Mouse (Mus musculus) midbrain, embryonic 12.5 days (tissue): ENCODE results near the gene Pard3b. TPM values are rescaled to one million over a fixed set of nuclear protein-coding genes. Genes with fewer than 3 reads are reported as not detected.

ENCODE experiments used
- ATAC-seq: fragments of 200-750 bp; cut with Nextera tagmentation; 2 replicates; pipeline ENCODE4 v1.8.0; 2017; ENCODE audit warnings: low read depth, moderate TSS enrichment, moderate library complexity; ENCODE audit not compliant: low FRiP score
- H3K27ac ChIP-seq: fragments of 300-500 bp; sonication (generic); replicated peaks from 2 replicates; pipeline ENCODE4 v1.5.1; 2016; ENCODE audit warnings: mild to moderate bottlenecking
- H3K27me3 ChIP-seq: fragments of 300-500 bp; sonication (generic); 2 replicates; pipeline ENCODE4 v1.6.1; 2016; ENCODE audit warnings: mild to moderate bottlenecking
- H3K36me3 ChIP-seq: fragments of 300-500 bp; sonication (generic); 2 replicates; pipeline ENCODE4 v1.6.1; 2016
- H3K4me1 ChIP-seq: fragments of 300-500 bp; sonication (generic); 2 replicates; pipeline ENCODE4 v1.6.1; 2016
- H3K4me2 ChIP-seq: fragments of 300-500 bp; sonication (generic); replicated peaks from 2 replicates; pipeline ENCODE4 v1.6.1; 2016; ENCODE audit warnings: mild to moderate bottlenecking, moderate library complexity
- H3K4me3 ChIP-seq: fragments of 300-500 bp; sonication (generic); 2 replicates; pipeline ENCODE4 v1.5.1; 2016; ENCODE audit warnings: mild to moderate bottlenecking
- H3K9ac ChIP-seq: fragments of 300-500 bp; sonication (generic); replicated peaks from 2 replicates; pipeline ENCODE4 v1.6.1; 2016; ENCODE audit warnings: mild to moderate bottlenecking, moderate library complexity
- H3K9me3 ChIP-seq: fragments of 300-500 bp; sonication (generic); 2 replicates; pipeline ENCODE4 v1.6.1; 2016; ENCODE audit warnings: mild to moderate bottlenecking
- WGBS: fragments of 180-500 bp; shearing (Covaris S2); methylation state at CpG from one replicate; pipeline ENCODE4 v1.1.7; 2016; 5-methylcytosine and 5-hydroxymethylcytosine counted together
- polyA plus RNA-seq: library from polyadenylated mRNA; unstranded; fragments of >200 nt; fragmentation: Nextera tagmentation; extraction: Ambion mirVana; gene quantifications from 2 replicates; pipeline ENCODE4 v1.2.1, GENCODE M21; 2016

Pard3b gene
- polyA plus RNA-seq, 1 experiment from 2014 or later: 18.5 TPM

DNA sequence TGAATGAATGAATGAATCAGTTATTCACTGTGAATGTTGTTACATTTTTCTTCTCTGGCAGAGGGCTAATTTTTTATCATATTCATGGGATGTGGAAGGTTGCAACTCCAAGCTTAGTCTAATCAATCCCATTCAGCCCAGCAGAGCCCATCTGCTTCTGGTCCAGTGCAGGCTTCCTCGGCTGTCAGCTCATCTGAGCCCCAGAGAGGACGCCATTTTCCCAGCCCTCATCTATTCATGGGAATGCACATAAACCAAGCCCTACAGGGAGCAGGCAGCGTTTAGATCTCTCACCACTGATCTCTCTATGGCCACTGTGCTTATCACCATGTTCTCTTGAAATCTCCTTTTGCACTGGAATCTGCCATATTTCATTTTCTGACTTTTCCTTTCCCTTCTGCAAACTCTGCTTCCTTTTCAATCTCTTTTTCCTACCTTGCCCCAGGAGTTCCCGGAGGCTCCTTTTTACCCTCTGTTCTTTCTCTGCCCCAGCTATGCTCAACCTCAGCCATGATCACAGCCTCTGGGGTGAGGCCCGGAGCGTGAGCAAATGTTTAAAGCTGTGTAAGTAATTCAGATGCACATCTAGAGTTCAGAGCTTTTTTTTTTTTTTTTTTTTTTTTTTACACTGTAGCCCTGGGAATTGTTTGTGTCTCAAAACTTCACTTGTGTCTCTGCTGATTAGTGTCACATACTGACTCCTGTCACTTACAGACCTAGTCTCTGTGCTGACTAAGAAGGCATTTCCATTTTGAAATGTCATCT lies 241.3 kb downstream of the Pard3b start:
- Histone ChIP-seq H3K27ac (0 out of 2 replicates have a peak overlapping the region, but pooled peaks have one; percentile 4), H3K4me1 (no peaks in the 10 kb centered on the region), H3K4me3 (no peak overlapping the region), H3K27me3 (no peaks in the 10 kb centered on the region), H3K36me3 (no peaks in the 10 kb centered on the region), H3K4me2 (no peak overlapping the region), H3K9me3 (no peaks in the 10 kb centered on the region), H3K9ac (no peak overlapping the region)
- no peak for ATAC-seq
- WGBS: 48% methylated on average over 6 of the region's 6 CpGs

DNA sequence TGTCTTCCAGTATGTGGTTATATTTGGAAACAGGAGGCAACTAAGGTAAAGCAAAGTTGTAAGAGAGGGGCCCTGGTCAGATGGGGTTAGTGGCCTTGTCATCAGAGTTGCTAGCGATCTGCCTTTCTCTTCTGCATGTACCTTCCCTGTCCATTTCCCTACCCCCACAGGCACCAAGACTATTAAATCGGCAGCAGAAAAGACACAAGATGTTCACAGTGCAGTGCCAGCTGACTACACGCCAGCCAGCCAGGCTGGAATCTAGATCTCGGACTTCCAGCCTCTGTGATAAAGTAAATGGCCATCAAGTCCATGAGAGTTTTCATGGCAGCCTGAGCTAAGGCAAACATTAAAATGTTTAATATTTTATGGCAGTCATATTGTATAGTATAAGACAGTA lies 257.4 kb downstream of the Pard3b start:
- no peak overlapping the region for H3K27ac ChIP-seq
- no peak overlapping the region for H3K4me3 ChIP-seq
- H3K27me3 ChIP-seq: no peaks in the 10 kb centered on the region
- no peaks in the 10 kb centered on the region for H3K9me3 ChIP-seq
- H3K4me1 ChIP-seq: no peaks in the 10 kb centered on the region; the same call in 1 of the 2 replicates
- H3K9ac ChIP-seq: no peak overlapping the region
- no peak for ATAC-seq
- H3K4me2 ChIP-seq: no peak overlapping the region
- 86% methylated on average over 4 of the region's 4 CpGs for WGBS
- no peaks in the 10 kb centered on the region for H3K36me3 ChIP-seq

DNA sequence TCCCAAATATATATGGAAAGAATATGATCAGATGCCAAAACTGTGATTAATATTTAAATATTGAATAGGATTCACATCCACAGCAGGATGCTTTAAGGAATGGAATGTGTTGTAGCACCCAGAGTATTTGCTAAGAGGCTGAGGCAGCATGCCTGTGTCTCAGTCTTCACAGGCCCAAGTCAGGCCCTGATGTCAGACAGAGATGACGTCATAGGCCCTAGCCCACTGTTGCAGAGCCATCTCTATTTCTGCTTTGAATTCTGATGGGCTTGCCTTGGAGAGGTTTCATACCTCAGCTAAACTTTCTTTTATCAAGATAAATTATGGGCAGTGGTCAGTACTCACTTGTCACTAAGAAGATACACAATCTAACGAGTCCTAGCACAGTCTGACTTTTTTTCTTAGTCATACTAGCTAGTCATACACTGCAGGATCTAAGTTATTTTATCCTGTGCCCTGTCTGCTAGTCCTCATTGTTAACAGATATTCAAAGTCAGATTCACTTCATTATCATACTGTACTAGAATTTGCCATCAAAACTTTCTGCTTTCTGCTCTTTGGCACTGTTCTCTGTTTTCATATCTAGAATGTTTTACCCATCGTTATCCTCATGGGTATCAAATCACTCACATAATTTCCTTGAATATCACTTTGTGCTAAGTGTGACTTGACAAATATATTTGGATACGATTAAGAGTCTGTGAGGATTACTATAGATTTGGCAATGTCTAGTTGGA lies 264.8 kb downstream of the Pard3b start:
- Histone ChIP-seq H3K9ac (no peak overlapping the region), H3K4me3 (no peak overlapping the region), H3K4me2 (no peak overlapping the region), H3K27ac (no peak overlapping the region), H3K27me3 (no peaks in the 10 kb centered on the region), H3K36me3 (no peaks in the 10 kb centered on the region), H3K9me3 (no peaks in the 10 kb centered on the region), H3K4me1 (peaks cover 3% of the 10 kb centered on the region; the same call in 1 of the 2 replicates)
- ATAC-seq: no peak
- WGBS: 83% methylated on average over 4 of the region's 4 CpGs

DNA sequence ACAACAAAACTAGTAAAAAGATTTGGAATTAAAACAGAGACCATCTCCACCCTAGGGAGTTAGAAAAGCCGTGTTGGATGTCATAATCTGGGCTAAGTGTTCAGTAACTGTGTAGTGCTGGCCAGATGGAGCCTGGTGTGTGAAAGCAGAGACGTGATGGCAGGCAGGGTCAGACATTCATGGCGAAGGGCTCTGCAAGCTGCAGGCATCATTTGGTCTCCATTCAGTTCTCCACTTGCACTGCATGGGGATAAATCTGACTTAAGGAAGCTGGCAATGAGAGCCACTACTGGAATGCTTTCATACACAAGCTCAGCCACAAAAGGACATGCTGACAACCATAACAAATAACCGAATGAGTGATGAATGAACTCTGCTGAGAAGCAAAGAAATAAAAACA lies 265.4 kb downstream of the Pard3b start:
- Histone ChIP-seq H3K4me2 (no peak overlapping the region), H3K9me3 (no peaks in the 10 kb centered on the region), H3K27ac (no peak overlapping the region), H3K36me3 (no peaks in the 10 kb centered on the region), H3K4me3 (no peak overlapping the region), H3K9ac (no peak overlapping the region), H3K27me3 (no peaks in the 10 kb centered on the region), H3K4me1 (peaks cover 3% of the 10 kb centered on the region; the same call in 1 of the 2 replicates)
- no peak for ATAC-seq
- WGBS: 60% methylated on average over 4 of the region's 4 CpGs

DNA sequence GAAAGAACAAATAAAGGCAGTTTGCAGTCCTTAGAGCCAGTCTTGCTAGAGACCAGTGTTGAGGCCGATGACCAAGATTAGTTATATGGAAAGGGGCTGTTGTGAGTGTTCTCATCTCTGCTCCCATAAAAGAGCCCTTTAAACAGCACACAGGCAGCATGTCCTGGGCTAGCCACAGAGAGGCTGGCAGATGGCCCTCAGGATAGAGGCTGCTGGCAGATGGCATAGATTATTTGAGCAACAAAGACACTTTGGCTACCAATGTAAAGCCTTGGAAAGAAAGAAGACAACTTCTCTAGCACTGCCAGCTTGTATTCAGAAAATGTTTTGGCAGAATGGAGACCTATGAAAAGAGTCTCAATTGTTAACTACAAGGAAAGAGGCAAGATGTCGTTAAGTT lies 274.3 kb downstream of the Pard3b start:
- Histone ChIP-seq H3K27ac (peak overlapping the region; percentile 12; the same call in 1 of the 2 replicates), H3K4me3 (no peak overlapping the region), H3K9me3 (no peaks in the 10 kb centered on the region), H3K27me3 (no peaks in the 10 kb centered on the region), H3K4me1 (peaks cover 4% of the 10 kb centered on the region; the same call in 1 of the 2 replicates), H3K36me3 (no peaks in the 10 kb centered on the region), H3K4me2 (no peak overlapping the region), H3K9ac (no peak overlapping the region)
- WGBS: 42% methylated on average over 2 of the region's 2 CpGs
- ATAC-seq: peak; percentile 41

DNA sequence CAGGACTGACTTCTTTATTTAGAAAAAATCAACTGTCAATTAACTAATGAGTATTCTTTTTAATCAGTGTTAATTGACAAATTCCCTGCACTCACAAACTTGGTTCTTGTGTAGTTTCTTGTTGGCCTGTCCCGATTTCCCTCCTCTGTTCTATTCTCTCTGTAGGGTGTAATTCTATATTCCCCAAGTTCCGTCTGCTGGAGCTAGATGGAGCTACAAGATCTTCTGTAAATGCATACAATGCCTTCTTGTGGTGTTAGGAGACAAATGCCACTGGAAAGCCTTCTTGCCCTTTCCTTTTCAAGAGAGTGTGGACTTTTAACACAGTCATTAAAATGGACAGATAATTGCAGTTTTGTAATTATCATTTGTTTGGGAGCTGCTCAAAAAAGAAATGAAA lies 286.3 kb downstream of the Pard3b start:
- Histone ChIP-seq H3K27ac (no peak overlapping the region), H3K4me3 (no peak overlapping the region), H3K27me3 (no peaks in the 10 kb centered on the region), H3K4me2 (no peak overlapping the region), H3K9ac (no peak overlapping the region), H3K9me3 (no peaks in the 10 kb centered on the region), H3K36me3 (no peaks in the 10 kb centered on the region), H3K4me1 (peaks cover 15% of the 10 kb centered on the region)
- ATAC-seq: no peak
- 24% methylated on average over 2 of the region's 2 CpGs for WGBS

DNA sequence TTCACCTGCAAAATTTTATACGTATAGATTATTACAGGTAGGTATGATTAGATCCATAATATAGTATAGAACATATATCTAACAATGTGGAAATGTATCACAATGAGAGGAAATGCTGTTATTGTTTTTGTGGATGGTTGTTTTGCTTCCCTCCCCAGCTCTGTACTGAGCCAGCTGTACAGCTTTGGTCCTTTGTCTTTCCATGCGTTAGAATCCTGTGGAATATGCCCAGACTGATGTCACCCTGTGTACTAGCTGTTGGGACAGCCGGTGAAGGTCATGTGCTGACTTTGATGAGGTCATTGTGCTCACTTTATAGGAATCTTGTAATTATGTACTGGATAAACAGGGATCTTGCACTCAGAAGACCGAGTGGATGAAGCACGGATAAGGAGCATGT lies 286.9 kb downstream of the Pard3b start:
- Histone ChIP-seq H3K4me2 (no peak overlapping the region), H3K27ac (no peak overlapping the region), H3K4me3 (no peak overlapping the region), H3K4me1 (peaks cover 15% of the 10 kb centered on the region), H3K9ac (no peak overlapping the region), H3K9me3 (no peaks in the 10 kb centered on the region), H3K36me3 (no peaks in the 10 kb centered on the region), H3K27me3 (no peaks in the 10 kb centered on the region)
- WGBS: 74% methylated on average over 5 of the region's 5 CpGs
- ATAC-seq: no peak

DNA sequence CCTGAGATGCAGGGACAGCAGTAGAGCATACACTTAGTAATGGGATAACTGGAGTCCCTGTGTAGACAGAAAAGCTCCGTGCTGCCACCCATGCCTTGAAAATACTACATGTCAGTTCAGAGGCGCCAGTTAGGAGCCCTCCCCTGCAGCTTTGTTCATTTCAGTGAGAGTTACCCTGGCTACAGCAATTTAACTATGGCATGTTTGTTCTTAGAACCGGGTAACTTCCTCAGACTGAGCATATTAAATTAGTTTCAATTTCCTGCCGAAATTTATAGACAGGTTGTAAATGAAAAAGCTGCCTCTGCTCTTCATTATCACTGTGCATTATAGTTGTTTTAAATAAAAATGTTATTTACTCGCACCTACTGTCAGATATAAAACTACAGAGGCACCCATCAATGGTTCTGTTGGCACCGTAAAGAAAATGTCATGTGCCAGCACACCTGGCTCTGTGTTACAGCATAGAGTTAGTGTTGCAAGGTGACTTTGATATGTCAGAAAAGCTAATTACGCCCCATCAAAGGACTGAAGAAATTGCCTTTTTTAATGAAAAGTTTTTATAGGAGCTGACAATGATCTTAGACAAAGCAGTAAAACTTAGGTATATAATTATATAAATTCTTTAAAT lies 289.6 kb downstream of the Pard3b start:
- 45% methylated on average over 7 of the region's 7 CpGs for WGBS
- peaks cover 15% of the 10 kb centered on the region for H3K4me1 ChIP-seq
- H3K36me3 ChIP-seq: no peaks in the 10 kb centered on the region
- no peak overlapping the region for H3K4me2 ChIP-seq
- H3K9ac ChIP-seq: no peak overlapping the region
- H3K4me3 ChIP-seq: no peak overlapping the region
- no peaks in the 10 kb centered on the region for H3K27me3 ChIP-seq
- no peak overlapping the region for H3K27ac ChIP-seq
- ATAC-seq: no peak
- H3K9me3 ChIP-seq: no peaks in the 10 kb centered on the region

DNA sequence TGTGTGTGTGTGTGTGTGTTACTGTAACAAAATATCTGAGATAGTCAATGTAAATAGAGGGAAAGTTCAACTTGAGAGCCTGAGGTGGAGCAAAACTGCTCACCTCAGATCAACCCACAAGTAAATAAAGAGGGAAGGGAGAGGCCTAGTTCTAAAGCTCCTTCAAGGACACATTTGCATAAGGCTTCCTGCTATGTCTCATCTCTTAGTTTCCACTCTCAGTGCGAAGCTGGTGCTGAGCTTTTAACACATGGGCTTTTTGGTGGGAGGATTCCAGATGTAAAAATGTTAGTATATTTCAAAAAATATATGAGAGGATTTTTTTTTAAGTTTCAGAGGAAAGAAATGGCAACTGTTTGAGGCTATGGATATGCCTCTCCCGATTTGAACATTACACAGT lies 294.9 kb downstream of the Pard3b start:
- H3K27ac ChIP-seq: no peak overlapping the region
- H3K36me3 ChIP-seq: no peaks in the 10 kb centered on the region
- H3K9ac ChIP-seq: no peak overlapping the region
- no peak for ATAC-seq
- no peaks in the 10 kb centered on the region for H3K27me3 ChIP-seq
- H3K4me3 ChIP-seq: no peak overlapping the region
- H3K4me2 ChIP-seq: no peak overlapping the region
- no peaks in the 10 kb centered on the region for H3K4me1 ChIP-seq
- 78% methylated on average over 2 of the region's 2 CpGs for WGBS
- no peaks in the 10 kb centered on the region for H3K9me3 ChIP-seq

DNA sequence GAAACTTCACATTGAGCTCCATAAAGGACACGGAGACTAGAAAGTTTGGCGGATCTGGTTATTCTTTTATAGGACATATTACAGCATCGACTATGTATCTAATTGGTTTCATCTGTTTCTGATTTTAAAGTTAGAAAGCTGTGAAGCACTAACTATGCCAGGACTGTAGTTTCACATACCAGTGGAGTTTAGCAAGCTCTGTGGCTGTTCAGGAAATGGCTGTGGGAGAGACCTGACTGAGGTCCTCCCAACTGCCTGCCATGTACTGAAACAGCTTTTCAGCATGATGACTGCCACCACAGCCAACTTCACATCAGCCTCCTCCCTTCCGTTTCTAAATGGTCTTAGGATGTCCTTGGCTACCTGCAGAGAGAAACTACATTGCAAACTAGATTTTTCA lies 296.1 kb downstream of the Pard3b start:
- no peak overlapping the region for H3K9ac ChIP-seq
- no peak overlapping the region for H3K27ac ChIP-seq
- no peaks in the 10 kb centered on the region for H3K4me1 ChIP-seq
- H3K36me3 ChIP-seq: no peaks in the 10 kb centered on the region
- no peak for ATAC-seq
- no peaks in the 10 kb centered on the region for H3K27me3 ChIP-seq
- WGBS: 86% methylated on average over 4 of the region's 4 CpGs
- no peak overlapping the region for H3K4me2 ChIP-seq
- no peaks in the 10 kb centered on the region for H3K9me3 ChIP-seq
- no peak overlapping the region for H3K4me3 ChIP-seq

DNA sequence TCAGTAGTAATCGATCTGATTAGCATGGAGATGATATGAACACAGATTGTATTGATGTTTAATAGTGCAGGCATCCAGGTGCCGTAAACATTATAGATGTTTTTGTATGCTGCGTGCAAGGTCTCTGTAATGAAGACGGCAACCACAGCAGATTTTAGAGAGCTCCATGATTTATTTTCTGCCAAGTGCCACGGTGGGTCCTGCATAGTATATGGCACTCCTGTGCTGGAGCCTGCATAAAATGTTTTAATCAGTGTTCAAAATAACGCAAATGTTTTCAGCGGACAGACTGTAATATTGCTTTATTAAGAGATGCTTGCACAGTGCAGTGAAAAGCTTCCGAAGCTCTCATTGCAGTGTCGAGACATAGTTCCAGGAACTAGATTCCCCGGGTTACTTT lies 301.3 kb downstream of the Pard3b start:
- H3K4me3 ChIP-seq: no peak overlapping the region
- no peak for ATAC-seq
- WGBS: 93% methylated on average over 10 of the region's 10 CpGs

DNA sequence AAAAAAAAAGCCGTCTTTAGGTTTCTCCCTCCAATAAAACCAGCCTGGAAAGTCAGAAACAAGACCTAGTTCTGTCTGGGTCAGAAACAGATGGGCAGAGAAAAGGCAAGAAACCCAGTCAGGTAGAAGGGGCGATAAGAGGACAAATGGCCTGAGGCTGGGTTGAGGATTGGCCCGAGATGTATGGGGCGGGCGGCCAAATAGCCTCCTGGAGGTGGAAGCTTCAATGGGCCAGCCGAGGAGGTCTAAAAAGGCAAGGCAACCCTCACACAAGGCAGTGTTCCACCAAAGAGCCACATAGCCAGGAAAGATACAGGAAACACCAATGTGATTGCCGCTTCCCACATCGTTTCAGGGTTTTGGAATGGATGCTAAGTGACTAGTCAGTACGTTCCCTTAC lies 322.9 kb downstream of the Pard3b start:
- Histone ChIP-seq H3K9ac (no peak overlapping the region), H3K4me1 (no peaks in the 10 kb centered on the region), H3K9me3 (no peaks in the 10 kb centered on the region), H3K4me3 (no peak overlapping the region), H3K27ac (no peak overlapping the region), H3K36me3 (no peaks in the 10 kb centered on the region), H3K27me3 (no peaks in the 10 kb centered on the region), H3K4me2 (no peak overlapping the region)
- no peak for ATAC-seq
- WGBS: 96% methylated on average over 9 of the region's 9 CpGs

More for the DNA sequence above, 301.3 kb downstream of the Pard3b start:
- Histone ChIP-seq H3K9me3 (peaks cover 6% of the 10 kb centered on the region; the same call in 1 of the 2 replicates), H3K9ac (no peak overlapping the region), H3K4me1 (no peaks in the 10 kb centered on the region), H3K27me3 (no peaks in the 10 kb centered on the region), H3K36me3 (no peaks in the 10 kb centered on the region), H3K27ac (no peak overlapping the region), H3K4me2 (no peak overlapping the region)
